Mouse (Mus musculus): ENCODE results near the gene Irak3. TPM values are rescaled to one million over a fixed set of nuclear protein-coding genes. Genes with fewer than 3 reads are reported as not detected.
A peak's percentile ranks its signal among the peaks of the same experiment; 100 is the strongest.
"Not testable (repeated sequence)": the region's sequence is repeated elsewhere in the genome, so short reads cannot be mapped to it uniquely, and the experiment has no call there.

Gene Irak3
- total RNA-seq, 2 experiments from 2014 or later = 2.0 to 2.2 TPM

- no peak for DNase-seq (ENCODE audit: low spot score in 2 of 2)
These were observed 36.8 kb downstream of the Irak3 start for GRCm38 (mm10) chr10:120164931-120165792.

- no peak for DNase-seq (ENCODE audit: low spot score in 2 of 2)
These were observed 38.4 kb downstream of the Irak3 start for GRCm38 (mm10) chr10:120163490-120163889.

GRCm38 (mm10) chr10:120162840-120163239, 39.1 kb downstream of the Irak3 start:
- no peak for DNase-seq (ENCODE audit: low spot score in 2 of 2)

- DNase-seq (ENCODE audit: low spot score in 2 of 2) = no peak
These were observed 41.4 kb downstream of the Irak3 start for GRCm38 (mm10) chr10:120160533-120160932.

GRCm38 (mm10) chr10:120153911-120154310, 48.0 kb downstream of the Irak3 start:
- no peak for DNase-seq (ENCODE audit: low spot score in 2 of 2)

GRCm38 (mm10) chr10:120151672-120152071, 50.3 kb downstream of the Irak3 start:
- no peak for DNase-seq (ENCODE audit: low spot score in 2 of 2)

- no peak for DNase-seq (ENCODE audit: low spot score in 2 of 2)
These were observed 60.9 kb downstream of the Irak3 start for GRCm38 (mm10) chr10:120140916-120141516.

GRCm38 (mm10) chr10:120140193-120140592, 61.7 kb downstream of the Irak3 start:
- no peak for DNase-seq (ENCODE audit: low spot score in 2 of 2)

GRCm38 (mm10) chr10:120136020-120136562, 65.8 kb downstream of the Irak3 start:
- no peak for DNase-seq (ENCODE audit: low spot score in 2 of 2)

- no peak for DNase-seq (ENCODE audit: low spot score in 2 of 2)
These were observed 68.2 kb downstream of the Irak3 start for GRCm38 (mm10) chr10:120133697-120134096.

- no peak for DNase-seq (ENCODE audit: low spot score in 2 of 2)
These were observed 71.3 kb downstream of the Irak3 start for GRCm38 (mm10) chr10:120130621-120131020.

- no peak for DNase-seq (ENCODE audit: low spot score in 2 of 2)
These were observed 73.2 kb downstream of the Irak3 start for GRCm38 (mm10) chr10:120128601-120129277.

- no peak for DNase-seq (ENCODE audit: low spot score in 2 of 2)
These were observed 76.5 kb downstream of the Irak3 start for GRCm38 (mm10) chr10:120125465-120125857.

GRCm38 (mm10) chr10:120124801-120125464, 77.0 kb downstream of the Irak3 start:
- DNase-seq (ENCODE audit: low spot score in 2 of 2) = peak; percentile 62 to 77

- no peak for DNase-seq (ENCODE audit: low spot score in 2 of 2)
These were observed 78.2 kb downstream of the Irak3 start for GRCm38 (mm10) chr10:120123721-120124120.

GRCm38 (mm10) chr10:120115249-120115648, 86.7 kb downstream of the Irak3 start:
- DNase-seq (ENCODE audit: low spot score in 2 of 2) = no peak

- no peak for DNase-seq (ENCODE audit: low spot score in 2 of 2)
These were observed 87.4 kb downstream of the Irak3 start for GRCm38 (mm10) chr10:120114493-120114892.

GRCm38 (mm10) chr10:120113980-120114379, 88.0 kb downstream of the Irak3 start:
- DNase-seq (ENCODE audit: low spot score in 2 of 2) = no peak

GRCm38 (mm10) chr10:120113482-120113881, 88.4 kb downstream of the Irak3 start:
- not testable (repeated sequence) for DNase-seq (ENCODE audit: low spot score in 2 of 2)

- peak; percentile 93 to 96 for DNase-seq (ENCODE audit: low spot score in 2 of 2)
These were observed 89.2 kb downstream of the Irak3 start, which contains the start of gene Helb for GRCm38 (mm10) chr10:120112507-120113396. TSS of gene Helb (minus strand) at chr10:120112987.
